22 mouse cellular contexts compared by ENCODE assay signal in genomic region chr4:13196752-13197151, GRCm38 (mm10).
DNase-seq lines count a peak whose midpoint lies in the region; ATAC-seq and TF ChIP-seq lines count a peak whose summit lies in the region.
"Had no signal": no experiment of that assay in that cellular context is flagged by ENCODE, and none has a peak within 500 bp of the region (broad histone marks: within the 10 kb centered on the region; RNA-seq: fewer than 3 reads in every experiment).

No protein-coding gene starts in this region.

- H3K9me3 ChIP-seq in forebrain, postnatal 0 days (ENCODE audit: low read length): no peaks in the 10 kb centered on the region
- H3K9me3 ChIP-seq in forebrain, embryonic 11.5 days (ENCODE audit: control insufficient read depth, low read length): no peaks in the 10 kb centered on the region
- H3K9me3 ChIP-seq: forebrain, embryonic 10.5 days had no signal

- H3K4me2 ChIP-seq in forebrain, postnatal 0 days (ENCODE audit: low read depth): no peak overlapping the region
- no peak overlapping the region for H3K4me2 ChIP-seq in forebrain, embryonic 11.5 days (ENCODE audit: low read depth, low read length, severe bottlenecking)
- H3K4me2 ChIP-seq: heart, embryonic 11.5 days; hindbrain, embryonic 14.5 days had no signal

- H3K27ac ChIP-seq in forebrain, postnatal 0 days (ENCODE audit: low read depth, low read length): no peak overlapping the region
- no peak overlapping the region for H3K27ac ChIP-seq in forebrain, embryonic 11.5 days (ENCODE audit: low read depth, low read length)
- H3K27ac ChIP-seq: forebrain, embryonic 10.5 days; hindbrain, embryonic 14.5 days; hindbrain, postnatal 0 days had no signal

- H3K27me3 ChIP-seq in forebrain, postnatal 0 days (ENCODE audit: insufficient read depth, low read length): no peaks in the 10 kb centered on the region
- H3K27me3 ChIP-seq in forebrain, embryonic 11.5 days (ENCODE audit: control insufficient read depth, insufficient read depth, low read length): no peaks in the 10 kb centered on the region
- H3K27me3 ChIP-seq: Patski had no signal

- no peak overlapping the region for H3K4me3 ChIP-seq in forebrain, postnatal 0 days (ENCODE audit: low read depth, low read length)
- no peak overlapping the region for H3K4me3 ChIP-seq in forebrain, embryonic 11.5 days (ENCODE audit: low read depth, low read length)
- H3K4me3 ChIP-seq: forebrain, embryonic 10.5 days had no signal

- H3K36me3 ChIP-seq in forebrain, postnatal 0 days (ENCODE audit: insufficient read depth): no peaks in the 10 kb centered on the region
- H3K36me3 ChIP-seq in forebrain, embryonic 11.5 days (ENCODE audit: control insufficient read depth, insufficient read depth, low read length): no peaks in the 10 kb centered on the region
- H3K36me3 ChIP-seq: forebrain, embryonic 10.5 days had no signal

- no peak for ATAC-seq in cerebellum, adult (ENCODE audit: insufficient number of reproducible peaks, low FRiP score, low TSS enrichment)
- peak; percentile 59; the same call in 1 of the 2 replicates for ATAC-seq in forebrain, postnatal 0 days
- ATAC-seq in forebrain, embryonic 11.5 days (replicated peaks; ENCODE audit: low FRiP score): no peak
- ATAC-seq: hindbrain, postnatal 0 days; inflammation-experienced regulatory T-cells, adult 6 months; intestine, embryonic 16.5 days; Patski had no signal

- H3K9ac ChIP-seq in forebrain, postnatal 0 days: no peak overlapping the region
- no peak overlapping the region for H3K9ac ChIP-seq in forebrain, embryonic 11.5 days (ENCODE audit: low read length)
- H3K9ac ChIP-seq: hindbrain, embryonic 14.5 days had no signal

- TF ChIP-seq CTCF in forebrain, postnatal 0 days (IDR thresholded peaks at IDR 0.05; ENCODE audit: low read depth): no peak

- WGBS in forebrain, postnatal 0 days: 43% methylated on average over 4 of the region's 4 CpGs
- 80% methylated on average over 4 of the region's 4 CpGs for WGBS in forebrain, embryonic 11.5 days

- DNase-seq in cerebellum, postnatal 10 days: peak; percentile 22 to 61
- peak; percentile 55 for DNase-seq in forebrain, postnatal 0 days
- no peak for DNase-seq in forebrain, embryonic 11.5 days (ENCODE audit: low spot score)
- peak; percentile 19 to 70 for DNase-seq in layer of hippocampus, postnatal 14 days (ENCODE audit: low spot score in 2 of 2)
- no peak for DNase-seq in layer of hippocampus, adult 9-10 months (ENCODE audit: low spot score)
- DNase-seq in adrenal gland, postnatal 14 days: no peak
- DNase-seq: adrenal gland, postnatal 25 days; cerebellum, adult 11-12 months; cerebellum, adult 8-10 months; gastrocnemius, postnatal 14 days; heart, adult 11 months; heart, postnatal 10 days; heart, postnatal 4 days; kidney, adult 18-20 months had no signal

- H3K4me1 ChIP-seq in forebrain, postnatal 0 days (ENCODE audit: insufficient read depth): no peaks in the 10 kb centered on the region
- no peaks in the 10 kb centered on the region for H3K4me1 ChIP-seq in forebrain, embryonic 11.5 days (replicated peaks; ENCODE audit: control insufficient read depth, insufficient read depth, low read length)
- H3K4me1 ChIP-seq: forebrain, embryonic 10.5 days had no signal

Comparison
In these comparisons a context has a peak if more than half of its experiments do, and no peak if none do; other contexts are left out.
1. DNase-seq: peak in cerebellum, postnatal 10 days (2 of 2), forebrain, postnatal 0 days (single experiment) and layer of hippocampus, postnatal 14 days (2 of 2); none in forebrain, embryonic 11.5 days (single experiment), layer of hippocampus, adult 9-10 months (single experiment) and adrenal gland, postnatal 14 days (single experiment).